Mouse (Mus musculus) brown adipose tissue, adult 24 weeks (tissue): Measurements from ENCODE around the gene Cdc45. TPM values are rescaled to one million over a fixed set of nuclear protein-coding genes. Genes with fewer than 3 reads are reported as not detected.

Source experiments
- H3K27ac ChIP-seq: fragments of 200-500 bp; replicated peaks from 2 replicates; pipeline ENCODE4 v1.5.1; 2012; ENCODE audit warnings: low read depth, mild to moderate bottlenecking, low read length
- H3K4me1 ChIP-seq: fragments of 200-500 bp; 2 replicates; pipeline ENCODE4 v1.6.1; 2012; ENCODE audit warnings: low read length, mixed read lengths; ENCODE audit not compliant: control insufficient read depth, insufficient read depth, insufficient read length
- H3K4me3 ChIP-seq: fragments of 200-500 bp; 2 replicates; pipeline ENCODE4 v1.5.1; 2012; ENCODE audit warnings: low read depth, mild to moderate bottlenecking, low read length, moderate library complexity; ENCODE audit not compliant: insufficient read depth
- polyA plus RNA-seq: library from polyadenylated mRNA; stranded (reverse); fragments of >200 nt; gene quantifications from 2 replicates; pipeline ENCODE4 v1.2.4, GENCODE M21; 2012; ENCODE audit not compliant: missing spikeins, insufficient read depth, insufficient read length

Gene Cdc45
- polyA plus RNA-seq, 1 experiment = 4.8 TPM

DNA sequence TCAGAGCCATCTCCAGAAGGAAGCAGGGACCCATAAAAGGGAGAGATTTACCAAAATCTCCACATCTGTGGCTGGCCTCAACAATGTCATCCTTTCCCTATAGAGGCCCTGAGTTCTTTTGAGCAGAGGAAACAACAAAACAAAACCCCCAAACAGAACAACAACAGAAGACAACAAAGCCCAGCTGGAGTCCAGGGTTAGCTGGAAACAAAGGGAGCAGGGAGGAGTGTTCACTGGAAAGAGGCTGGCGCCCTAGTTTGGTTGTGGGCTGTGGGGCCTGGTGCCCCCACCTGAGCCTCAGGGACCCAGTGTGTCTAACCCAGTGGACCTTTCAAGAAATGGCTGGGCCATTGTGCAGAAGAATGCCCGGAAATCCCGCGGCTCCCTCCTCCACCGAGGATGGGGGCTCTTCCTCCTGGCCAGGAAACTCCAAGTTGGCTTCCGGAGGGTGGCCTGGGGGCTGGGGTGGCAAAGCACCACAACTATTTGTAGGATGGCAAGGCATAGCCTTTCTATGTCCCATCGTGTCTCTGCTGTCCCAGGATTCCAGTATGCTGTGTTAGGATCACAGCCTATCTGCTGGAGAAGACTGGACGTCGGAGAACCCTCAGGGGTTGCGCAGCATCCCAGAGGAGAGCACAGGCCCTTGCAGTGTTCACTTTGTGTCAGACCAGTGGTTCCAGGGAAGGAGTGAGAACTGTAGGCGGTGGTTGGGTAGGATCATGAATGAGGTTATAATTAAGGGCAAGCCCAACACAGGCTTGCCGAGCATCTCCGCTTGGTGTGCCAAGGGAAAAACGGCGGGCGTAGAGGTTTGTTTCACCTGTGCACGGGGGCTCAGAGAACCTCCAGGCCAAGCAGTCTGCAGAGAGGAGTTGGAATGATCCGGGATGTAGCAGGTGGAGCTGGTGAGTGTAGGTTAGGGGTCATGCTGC lies 35.9 kb downstream of the Cdc45 start:
- Histone ChIP-seq H3K27ac (peak overlapping the region; percentile 99), H3K4me1 (peaks cover 19% of the 10 kb centered on the region), H3K4me3 (peak overlapping the region; percentile 76)

DNA sequence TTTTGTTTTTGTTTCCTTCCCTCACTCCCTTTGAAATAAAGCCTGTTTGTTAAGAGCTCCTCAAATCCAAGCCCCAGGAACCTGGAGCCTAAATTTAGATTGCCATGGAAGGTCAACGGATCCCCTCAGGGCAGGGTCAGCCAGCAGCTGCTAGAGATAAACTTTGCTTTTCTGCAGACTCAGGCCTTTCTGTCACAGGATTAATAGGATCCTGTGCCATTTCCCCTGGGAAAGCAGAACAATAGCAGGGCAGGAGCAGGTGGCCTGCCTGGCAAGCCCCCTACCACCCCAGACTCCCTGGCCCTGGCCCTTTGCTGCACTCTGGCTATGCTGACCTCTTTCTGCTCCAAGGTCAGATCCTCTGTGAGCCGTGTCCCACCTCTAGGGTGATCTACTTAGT lies 37.9 kb downstream of the Cdc45 start:
- Histone ChIP-seq H3K4me1 (peaks cover 19% of the 10 kb centered on the region), H3K4me3 (no peak overlapping the region), H3K27ac (peak overlapping the region; percentile 99)

DNA sequence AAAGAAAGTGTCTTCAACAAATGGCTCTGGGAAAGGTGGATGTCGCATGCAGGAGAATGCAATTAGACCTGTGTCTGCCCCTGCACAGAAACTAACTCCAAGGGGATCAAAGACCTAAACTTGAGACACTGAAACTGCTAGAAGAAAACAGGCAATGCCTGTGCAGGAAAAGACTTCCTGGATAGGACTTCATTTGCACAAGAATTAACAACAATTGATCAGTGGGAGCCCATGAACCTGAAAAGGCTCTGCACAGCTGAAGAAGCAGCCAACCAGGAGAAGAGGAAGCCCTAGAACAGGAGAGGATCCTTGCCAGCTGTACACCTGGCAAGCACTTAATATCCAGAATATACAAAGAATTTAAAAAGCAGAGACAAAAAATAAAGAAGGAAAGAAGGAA lies 42.3 kb downstream of the Cdc45 start:
- Histone ChIP-seq H3K4me1 (peaks cover 12% of the 10 kb centered on the region), H3K4me3 (no peak overlapping the region), H3K27ac (no peak overlapping the region)

DNA sequence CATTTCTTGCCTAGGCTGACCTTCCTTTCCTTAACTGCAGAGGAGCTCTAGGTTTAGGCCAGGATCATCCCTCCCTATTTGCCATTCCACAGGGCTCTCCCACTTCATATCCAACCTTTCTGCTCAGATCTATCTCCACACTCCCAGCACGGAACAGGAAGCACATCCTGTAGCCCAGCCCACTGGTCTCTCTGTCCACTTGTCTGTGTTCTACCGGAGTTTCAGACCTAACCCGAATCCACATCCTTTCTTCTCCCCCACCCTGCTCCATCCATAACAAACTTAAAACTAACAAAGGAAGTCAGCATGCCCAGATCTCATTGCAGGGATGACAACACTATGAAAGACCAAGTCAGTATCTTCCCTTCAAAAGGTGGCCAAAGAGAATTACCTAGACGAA lies 45.4 kb downstream of the Cdc45 start:
- no peak overlapping the region for H3K4me3 ChIP-seq
- H3K27ac ChIP-seq = 0 out of 2 replicates have a peak overlapping the region, but pooled peaks have one; percentile 11
- H3K4me1 ChIP-seq = peaks cover 3% of the 10 kb centered on the region; the same call in 1 of the 2 replicates

DNA sequence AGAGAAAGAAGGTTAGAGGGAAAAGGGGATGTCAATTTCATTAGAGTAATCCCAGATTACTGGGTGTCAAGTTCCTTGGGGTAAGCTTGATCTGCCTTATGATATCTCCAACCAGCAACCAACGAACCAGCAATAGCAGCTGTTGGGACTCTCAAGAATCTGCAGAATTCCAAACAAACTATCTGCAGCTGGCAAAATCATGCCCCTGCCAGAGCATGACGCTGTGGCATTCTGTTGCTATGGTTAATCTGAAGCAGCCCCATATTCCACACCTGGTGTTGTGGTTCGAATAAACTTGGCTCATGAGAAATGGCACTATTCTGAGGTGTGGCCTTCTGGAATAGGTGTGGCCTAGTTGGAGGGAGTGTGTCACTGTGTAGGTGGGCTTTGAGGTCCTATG lies 48.8 kb downstream of the Cdc45 start:
- Histone ChIP-seq H3K4me3 (no peak overlapping the region), H3K27ac (no peak overlapping the region), H3K4me1 (peaks cover 3% of the 10 kb centered on the region; the same call in 1 of the 2 replicates)

DNA sequence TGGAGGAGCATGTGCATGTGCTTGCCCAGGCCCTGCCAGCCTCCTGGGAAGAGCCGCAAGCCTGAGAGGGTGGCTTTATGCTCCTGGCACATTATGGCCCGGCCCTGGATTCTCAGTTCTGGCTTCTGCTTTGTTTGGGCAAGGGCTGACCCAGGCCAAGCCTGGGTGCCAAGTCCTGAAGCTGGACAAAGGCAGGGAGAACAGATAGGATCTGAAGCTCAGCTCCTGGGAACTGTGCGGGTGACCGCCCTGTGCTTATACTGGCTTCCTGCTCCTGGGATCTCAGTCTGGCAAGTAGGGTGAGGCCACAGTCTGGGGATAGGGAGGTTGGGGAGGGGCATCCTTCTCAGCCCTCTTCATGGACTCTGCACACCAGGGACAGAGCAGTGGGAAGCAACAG lies 50.1 kb downstream of the Cdc45 start:
- Histone ChIP-seq H3K4me3 (no peak overlapping the region), H3K4me1 (peaks cover 3% of the 10 kb centered on the region; the same call in 1 of the 2 replicates), H3K27ac (no peak overlapping the region)

DNA sequence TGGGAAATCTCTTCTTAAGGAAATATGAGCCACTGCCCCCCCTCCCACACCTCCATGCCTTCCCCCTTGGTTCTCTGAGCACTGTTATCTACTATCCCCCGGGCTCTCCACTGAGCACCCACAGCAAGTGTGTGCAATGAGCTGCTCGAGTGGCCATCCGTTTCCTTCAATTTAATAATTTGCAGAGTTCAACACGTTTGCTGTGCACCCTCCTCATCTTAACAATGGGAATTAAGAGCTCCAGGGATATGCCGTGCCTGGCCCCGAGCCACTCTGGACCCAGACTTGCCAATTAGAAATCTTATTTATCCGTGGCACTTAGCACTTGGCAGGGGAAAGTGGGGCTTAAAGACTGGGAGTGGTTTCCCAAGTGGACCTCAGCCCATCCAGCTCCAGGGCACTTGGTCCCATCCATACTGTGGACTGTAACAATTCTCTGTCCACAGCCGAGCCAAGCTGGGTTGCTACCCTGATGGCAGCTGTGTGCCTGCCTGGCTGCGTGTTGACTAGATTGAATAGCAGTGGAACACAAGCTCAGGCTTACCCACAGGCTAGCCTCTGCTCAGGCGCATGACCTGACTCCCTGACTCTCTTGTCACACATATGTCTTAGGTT lies 59.8 kb downstream of the Cdc45 start:
- no peak overlapping the region for H3K27ac ChIP-seq
- H3K4me1 ChIP-seq = peaks cover 11% of the 10 kb centered on the region
- no peak overlapping the region for H3K4me3 ChIP-seq

DNA sequence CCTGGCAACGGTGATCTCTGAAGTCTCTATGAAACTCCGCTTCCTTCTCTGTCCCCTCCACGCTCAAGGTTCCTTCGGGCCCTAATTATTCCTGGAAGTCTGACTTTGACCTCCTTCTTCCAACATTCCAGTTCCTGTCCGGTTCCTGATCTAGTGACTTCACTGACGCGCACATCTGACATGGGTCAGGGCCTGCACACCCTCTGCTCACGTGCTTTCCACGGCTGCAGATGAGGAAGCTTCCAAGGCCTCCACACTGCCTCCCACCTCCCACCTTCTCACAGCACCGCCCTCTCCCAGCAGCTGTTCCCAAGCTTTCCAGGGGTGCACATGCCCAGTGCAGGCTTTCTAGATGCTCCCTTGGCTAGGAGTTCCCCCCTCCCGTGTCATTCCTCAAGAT lies 60.7 kb downstream of the Cdc45 start:
- Histone ChIP-seq H3K4me1 (peaks cover 11% of the 10 kb centered on the region), H3K27ac (peak overlapping the region; percentile 3; the same call in 1 of the 2 replicates), H3K4me3 (no peak overlapping the region)

DNA sequence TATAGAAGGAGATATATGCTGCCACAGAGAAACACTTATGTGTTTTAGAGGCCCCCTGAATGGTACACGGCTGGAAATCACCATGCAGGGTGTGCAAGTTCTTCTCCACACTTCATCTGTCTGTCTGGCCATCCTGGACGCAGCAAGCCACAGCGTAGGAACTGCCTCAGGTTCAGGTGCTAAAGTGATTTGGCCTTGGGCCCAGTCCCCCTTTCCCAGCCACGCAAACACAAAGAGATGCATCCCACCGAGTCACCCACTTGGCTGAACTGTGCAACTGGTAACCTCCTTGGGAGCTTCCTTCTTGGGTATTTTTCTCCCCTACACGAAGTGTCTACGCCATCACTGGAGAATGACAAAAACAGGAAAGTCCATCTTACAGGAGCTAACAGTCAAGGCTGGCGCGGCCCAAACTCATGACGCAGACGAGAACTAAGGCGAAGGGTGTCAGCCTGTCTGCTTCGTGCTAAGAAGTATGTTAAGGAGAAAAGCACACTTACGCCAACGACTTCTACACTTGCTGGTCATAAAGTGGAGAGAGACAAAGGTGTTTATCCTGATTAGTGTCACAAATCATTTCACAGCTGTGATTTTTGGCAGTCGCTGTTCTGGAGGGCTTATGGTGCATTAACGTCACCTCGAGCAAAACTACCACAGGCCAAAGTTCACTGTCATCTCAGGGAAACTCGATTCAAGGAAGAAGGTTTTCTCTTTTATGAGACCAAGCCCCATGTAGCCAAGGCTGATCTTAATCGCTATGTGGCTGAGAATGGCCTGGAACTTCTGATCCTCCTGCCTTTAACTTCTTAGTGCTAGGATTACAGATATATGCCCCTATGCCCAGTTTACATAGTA lies 65.3 kb downstream of the Cdc45 start:
- Histone ChIP-seq H3K4me1 (peaks cover 26% of the 10 kb centered on the region), H3K4me3 (no peak overlapping the region), H3K27ac (peak overlapping the region; percentile 89)

DNA sequence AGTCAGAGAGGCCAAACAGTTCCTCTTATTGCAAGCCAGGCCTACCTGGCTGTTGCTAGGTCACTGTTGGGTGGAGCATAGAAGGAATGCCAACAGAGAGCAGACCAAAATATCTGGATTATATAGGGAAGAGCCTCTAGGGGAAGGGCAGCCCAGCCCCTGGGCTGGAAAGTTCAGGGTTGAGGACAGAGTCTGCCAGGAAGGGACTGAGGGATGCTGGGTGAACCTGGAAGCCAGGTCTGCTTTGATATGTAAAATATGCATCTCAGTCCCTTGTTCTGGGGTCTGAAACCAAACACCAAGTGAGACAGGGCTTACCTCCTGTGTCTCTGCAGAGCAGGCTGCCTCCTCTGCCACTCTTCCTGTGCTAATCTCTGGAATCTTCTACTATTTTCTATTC lies 73.5 kb downstream of the Cdc45 start:
- Histone ChIP-seq H3K27ac (peak overlapping the region; percentile 95), H3K4me3 (no peak overlapping the region), H3K4me1 (peaks cover 21% of the 10 kb centered on the region)

DNA sequence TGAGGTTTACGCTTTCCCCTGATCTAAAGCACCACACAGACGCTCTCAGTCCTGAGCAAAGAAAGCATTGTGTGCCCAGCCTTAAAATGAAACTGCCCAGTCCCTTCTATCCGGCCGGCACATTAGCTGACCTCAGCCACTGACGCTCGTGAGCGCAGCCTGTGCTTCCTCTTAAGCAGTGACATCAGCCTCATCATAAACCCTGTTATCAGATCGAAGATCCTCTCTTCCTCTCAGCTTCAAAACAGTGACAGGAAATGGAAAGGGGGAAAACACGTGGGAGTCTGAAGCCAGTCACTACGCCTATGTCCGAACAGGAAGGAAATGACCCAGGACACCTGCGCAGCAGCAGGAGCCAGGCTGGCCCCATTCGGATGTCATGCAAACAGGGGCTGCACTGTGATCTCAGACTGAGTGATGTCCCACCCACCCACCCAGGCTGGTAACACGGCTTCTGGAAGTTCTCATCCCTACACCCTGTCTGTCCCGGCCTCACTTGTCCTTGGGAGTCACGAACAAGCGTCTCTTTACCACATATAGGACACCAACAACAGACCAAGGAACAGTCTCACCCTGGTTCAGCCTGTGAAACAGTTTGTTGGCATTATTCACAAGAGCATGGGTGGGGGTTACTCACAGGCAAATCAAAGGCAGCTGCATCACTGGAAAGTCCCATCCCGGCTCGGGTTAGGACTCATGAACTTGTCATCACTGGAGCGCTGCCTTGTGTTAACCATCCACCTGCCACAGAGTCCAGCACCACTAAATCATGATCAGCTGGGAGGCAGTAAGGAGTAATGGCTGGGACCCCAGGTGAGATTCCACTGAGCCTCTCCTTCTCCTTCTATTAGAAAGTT lies 78.5 kb downstream of the Cdc45 start:
- Histone ChIP-seq H3K27ac (peak overlapping the region; percentile 97), H3K4me3 (peak overlapping the region; percentile 47), H3K4me1 (peaks cover 17% of the 10 kb centered on the region)

DNA sequence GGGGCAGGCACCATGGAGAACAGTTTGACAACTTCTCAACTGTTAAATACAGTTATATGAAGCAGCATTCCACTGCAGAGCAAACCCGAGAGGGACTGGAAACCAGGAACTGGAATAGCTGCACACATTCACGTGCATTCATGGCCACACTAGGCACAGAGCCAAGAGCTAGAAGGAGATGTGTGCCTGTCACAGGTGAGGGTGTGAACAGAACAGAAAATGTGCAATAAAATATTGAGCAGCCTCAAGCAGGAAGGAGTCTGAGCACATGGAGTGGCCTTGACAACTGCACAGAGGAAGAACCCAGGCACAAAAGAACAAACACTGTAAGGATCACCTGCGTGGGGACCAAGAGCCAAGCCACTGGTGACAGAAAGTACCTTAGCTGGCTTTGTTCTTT lies 81.1 kb downstream of the Cdc45 start:
- no peak overlapping the region for H3K27ac ChIP-seq
- H3K4me1 ChIP-seq = peaks cover 16% of the 10 kb centered on the region
- no peak overlapping the region for H3K4me3 ChIP-seq
